Mouse (Mus musculus) hindbrain, embryonic 13.5 days (tissue): ENCODE data around the gene Ssr4. TPM values are rescaled to one million over a fixed set of nuclear protein-coding genes. Genes with fewer than 3 reads are reported as not detected.

Experiments
- ATAC-seq: fragments of 200-750 bp; cut with Nextera tagmentation; 2 replicates; pipeline ENCODE4 v1.8.0; 2017; ENCODE audit warnings: moderate TSS enrichment; ENCODE audit not compliant: low FRiP score
- H3K27ac ChIP-seq: fragments of 300-500 bp; sonication (generic); 2 replicates; pipeline ENCODE4 v1.5.1; 2015; ENCODE audit warnings: inconsistent platforms, mild to moderate bottlenecking, moderate library complexity
- H3K27me3 ChIP-seq: fragments of 300-500 bp; sonication (generic); 2 replicates; pipeline ENCODE4 v1.6.1; 2015; ENCODE audit warnings: mild to moderate bottlenecking, inconsistent platforms
- H3K36me3 ChIP-seq: fragments of 300-500 bp; sonication (generic); 2 replicates; pipeline ENCODE4 v1.6.1; 2015; ENCODE audit warnings: mild to moderate bottlenecking, inconsistent platforms
- H3K4me1 ChIP-seq: fragments of 300-500 bp; sonication (generic); replicated peaks from 2 replicates; pipeline ENCODE4 v1.6.1; 2015; ENCODE audit warnings: inconsistent platforms
- H3K4me2 ChIP-seq: fragments of 300-500 bp; sonication (generic); 2 replicates; pipeline ENCODE4 v1.6.1; 2015; ENCODE audit warnings: inconsistent platforms, mild to moderate bottlenecking, moderate library complexity
- H3K4me3 ChIP-seq: fragments of 300-500 bp; sonication (generic); 2 replicates; pipeline ENCODE4 v1.5.1; 2015; ENCODE audit warnings: mild to moderate bottlenecking, inconsistent platforms
- H3K9ac ChIP-seq: fragments of 300-500 bp; sonication (generic); 2 replicates; pipeline ENCODE4 v1.6.1; 2015; ENCODE audit warnings: mild to moderate bottlenecking, inconsistent platforms
- H3K9me3 ChIP-seq: fragments of 300-500 bp; sonication (generic); 2 replicates; pipeline ENCODE4 v1.6.1; 2016; ENCODE audit warnings: inconsistent platforms
- WGBS: fragments of 180-500 bp; shearing (Covaris S2); methylation state at CpG from one replicate; pipeline ENCODE4 v1.1.7; 2015; 5-methylcytosine and 5-hydroxymethylcytosine counted together
- polyA plus RNA-seq: library from polyadenylated mRNA; unstranded; fragments of >200 nt; fragmentation: Nextera tagmentation; extraction: Ambion mirVana; gene quantifications from 2 replicates; pipeline ENCODE4 v1.2.1, GENCODE M21; 2015

The Ssr4 gene
- polyA plus RNA-seq, 1 experiment from 2014 or later: 149 TPM

GRCm38 (mm10) chrX:73774802-73775483 lies 11.9 kb upstream of the Ssr4 start:
- Histone ChIP-seq H3K27ac (no peak overlapping the region), H3K4me3 (no peak overlapping the region), H3K27me3 (no peaks in the 10 kb centered on the region), H3K36me3 (peaks cover 34% of the 10 kb centered on the region), H3K4me2 (no peak overlapping the region), H3K4me1 (0 out of 2 replicates have a peak, but pooled peaks cover 3% of the 10 kb centered on the region), H3K9ac (no peak overlapping the region), H3K9me3 (no peaks in the 10 kb centered on the region)
- WGBS: 69% methylated on average over 10 of the region's 10 CpGs
- ATAC-seq: peak; percentile 50

DNA sequence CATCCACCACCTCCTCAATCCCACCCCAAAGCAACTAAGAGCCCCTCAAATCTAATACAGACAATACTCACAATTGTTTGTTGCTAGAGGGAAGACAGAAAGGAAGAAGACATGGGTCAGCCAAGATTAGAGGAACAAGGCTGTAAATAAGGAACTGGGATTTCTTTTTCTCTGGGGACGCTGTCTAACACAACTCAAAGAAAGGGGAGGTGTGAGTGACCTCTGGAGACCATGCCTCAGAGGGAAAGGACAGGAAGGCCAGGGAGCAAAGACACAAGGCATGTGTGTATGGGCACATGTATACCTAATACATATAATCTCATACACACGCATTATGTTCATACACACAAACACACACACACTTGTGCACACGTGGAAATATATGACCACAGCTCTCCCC lies 4.6 kb upstream of the Ssr4 start:
- Histone ChIP-seq H3K4me2 (no peak overlapping the region), H3K4me3 (no peak overlapping the region), H3K27me3 (no peaks in the 10 kb centered on the region), H3K9me3 (no peaks in the 10 kb centered on the region), H3K9ac (no peak overlapping the region), H3K4me1 (peaks cover 16% of the 10 kb centered on the region), H3K27ac (no peak overlapping the region), H3K36me3 (peaks cover 45% of the 10 kb centered on the region)
- WGBS: 84% methylated on average over 3 of the region's 3 CpGs
- no peak for ATAC-seq

- Histone ChIP-seq H3K4me1 (peaks cover 31% of the 10 kb centered on the region), H3K27me3 (no peaks in the 10 kb centered on the region), H3K4me2 (peak overlapping the region; percentile 64), H3K9me3 (no peaks in the 10 kb centered on the region), H3K36me3 (peaks cover 20% of the 10 kb centered on the region), H3K27ac (peak overlapping the region; percentile 89), H3K4me3 (peak overlapping the region; percentile 55), H3K9ac (peak overlapping the region; percentile 73)
- ATAC-seq: no peak
Observed at GRCm38 (mm10) chrX:73785666-73786065, 1.2 kb upstream of the Ssr4 start.

GRCm38 (mm10) chrX:73787225-73787558 lies 364 bp downstream of the Ssr4 start:
- peak overlapping the region; percentile 81 for H3K9ac ChIP-seq
- peak; percentile 40 for ATAC-seq
- peak overlapping the region; percentile 88 for H3K27ac ChIP-seq
- H3K4me3 ChIP-seq: peak overlapping the region; percentile 55
- H3K4me1 ChIP-seq: peaks cover 31% of the 10 kb centered on the region
- H3K9me3 ChIP-seq: no peaks in the 10 kb centered on the region
- H3K27me3 ChIP-seq: no peaks in the 10 kb centered on the region
- H3K36me3 ChIP-seq: peaks cover 17% of the 10 kb centered on the region
- peak overlapping the region; percentile 67 for H3K4me2 ChIP-seq
- WGBS: 21% methylated on average over 22 of the region's 22 CpGs

DNA sequence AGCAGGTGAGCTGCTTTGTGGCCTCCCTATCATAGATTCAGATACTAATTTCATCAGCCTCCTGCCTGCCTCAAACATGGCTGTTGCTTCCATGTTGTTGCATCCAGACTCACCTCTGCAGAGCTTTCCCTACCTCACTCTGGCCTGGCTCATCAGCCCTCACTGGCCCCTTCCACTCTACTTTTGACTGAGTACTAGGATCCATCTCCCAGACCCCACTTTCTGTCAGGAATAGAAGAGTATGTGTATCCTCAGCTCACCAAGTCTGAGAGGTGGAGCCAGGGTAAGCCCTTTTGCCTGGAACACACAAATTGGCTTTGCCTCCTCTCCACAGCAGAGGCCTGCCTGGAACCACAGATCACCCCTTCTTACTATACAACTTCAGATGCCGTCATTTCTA lies 1.7 kb downstream of the Ssr4 start:
- H3K27ac ChIP-seq: no peak overlapping the region
- H3K27me3 ChIP-seq: no peaks in the 10 kb centered on the region
- H3K36me3 ChIP-seq: peaks cover 17% of the 10 kb centered on the region
- WGBS: 90% methylated on average over 1 of the region's 1 CpGs
- 0 out of 2 replicates have a peak overlapping the region, but pooled peaks have one; percentile 55 for H3K4me3 ChIP-seq
- no peaks in the 10 kb centered on the region for H3K9me3 ChIP-seq
- peaks cover 31% of the 10 kb centered on the region for H3K4me1 ChIP-seq
- H3K9ac ChIP-seq: peak overlapping the region; percentile 81
- no peak for ATAC-seq
- H3K4me2 ChIP-seq: peak overlapping the region; percentile 67

- no peak overlapping the region for H3K9ac ChIP-seq
- no peak overlapping the region for H3K27ac ChIP-seq
- no peak overlapping the region for H3K4me3 ChIP-seq
- no peak overlapping the region for H3K4me2 ChIP-seq
- H3K36me3 ChIP-seq: peaks cover 38% of the 10 kb centered on the region
- H3K27me3 ChIP-seq: no peaks in the 10 kb centered on the region
- H3K4me1 ChIP-seq: peaks cover 11% of the 10 kb centered on the region
- H3K9me3 ChIP-seq: no peaks in the 10 kb centered on the region
- no peak for ATAC-seq
Observed at GRCm38 (mm10) chrX:73793039-73793438, 6.2 kb downstream of the Ssr4 start.

GRCm38 (mm10) chrX:73793505-73793904 lies 6.7 kb downstream of the Ssr4 start:
- no peak overlapping the region for H3K27ac ChIP-seq
- peaks cover 6% of the 10 kb centered on the region for H3K4me1 ChIP-seq
- peaks cover 38% of the 10 kb centered on the region for H3K36me3 ChIP-seq
- no peaks in the 10 kb centered on the region for H3K9me3 ChIP-seq
- H3K4me2 ChIP-seq: no peak overlapping the region
- WGBS: 36% methylated on average over 1 of the region's 1 CpGs
- no peak overlapping the region for H3K4me3 ChIP-seq
- H3K27me3 ChIP-seq: no peaks in the 10 kb centered on the region
- ATAC-seq: no peak
- H3K9ac ChIP-seq: no peak overlapping the region

DNA sequence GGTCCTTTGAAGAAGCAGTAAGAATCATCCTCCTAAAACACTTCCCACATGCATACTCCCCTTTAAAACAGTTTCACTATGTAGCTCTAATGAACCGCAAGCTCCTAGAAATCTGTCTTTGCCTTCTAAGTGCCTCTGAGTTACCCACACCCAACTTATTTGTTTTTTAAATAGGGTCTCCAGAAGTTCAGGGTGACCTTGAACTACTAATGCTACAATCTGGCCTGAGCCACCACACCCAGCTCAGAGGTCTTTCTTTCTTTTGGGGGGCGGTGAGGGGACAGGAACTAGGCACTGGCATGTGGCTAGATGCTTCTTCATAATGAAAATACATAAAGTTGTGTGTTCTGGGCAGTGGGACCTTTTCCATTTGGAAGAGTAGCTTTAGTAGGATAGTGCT lies 10.7 kb downstream of the Ssr4 start:
- 95% methylated on average over 2 of the region's 2 CpGs for WGBS
- no peak for ATAC-seq

GRCm38 (mm10) chrX:73798502-73798901 lies 11.7 kb downstream of the Ssr4 start:
- Histone ChIP-seq H3K9ac (no peak overlapping the region), H3K9me3 (no peaks in the 10 kb centered on the region), H3K4me1 (no peaks in the 10 kb centered on the region), H3K4me2 (no peak overlapping the region), H3K27ac (no peak overlapping the region), H3K4me3 (no peak overlapping the region), H3K36me3 (peaks cover 21% of the 10 kb centered on the region), H3K27me3 (no peaks in the 10 kb centered on the region)
- ATAC-seq: 0 out of 2 replicates have a peak, but pooled peaks have one; percentile 47
- 43% methylated on average over 9 of the region's 9 CpGs for WGBS

More for the DNA sequence above, 10.7 kb downstream of the Ssr4 start:
- Histone ChIP-seq H3K27ac (no peak overlapping the region), H3K9ac (no peak overlapping the region), H3K4me3 (no peak overlapping the region), H3K4me2 (no peak overlapping the region), H3K36me3 (peaks cover 21% of the 10 kb centered on the region), H3K4me1 (no peaks in the 10 kb centered on the region), H3K9me3 (no peaks in the 10 kb centered on the region), H3K27me3 (no peaks in the 10 kb centered on the region)

DNA sequence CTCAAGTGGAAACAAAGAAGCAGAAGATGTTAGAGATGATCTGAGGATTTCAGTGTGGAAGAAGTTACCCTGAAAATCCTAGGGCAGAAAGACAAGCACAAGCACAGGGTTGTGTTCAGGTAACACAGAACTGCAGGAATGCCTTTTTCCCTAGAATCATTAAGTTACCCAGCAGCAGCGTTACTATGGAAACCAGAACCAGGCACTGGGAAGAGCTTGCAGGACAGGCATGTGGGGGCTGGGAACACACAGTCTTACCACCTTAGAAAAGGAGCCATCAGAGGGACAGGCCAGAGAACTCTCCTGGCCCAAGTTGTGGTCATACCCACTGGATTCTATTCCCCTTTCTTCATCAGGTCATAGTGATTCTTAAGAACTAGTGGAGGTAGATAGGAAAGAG lies 19.0 kb downstream of the Ssr4 start:
- Histone ChIP-seq H3K9ac (no peak overlapping the region), H3K4me3 (no peak overlapping the region), H3K4me2 (no peak overlapping the region), H3K36me3 (no peaks in the 10 kb centered on the region), H3K27me3 (no peaks in the 10 kb centered on the region), H3K4me1 (peaks cover 9% of the 10 kb centered on the region), H3K27ac (peak overlapping the region; percentile 44; the same call in 1 of the 2 replicates), H3K9me3 (no peaks in the 10 kb centered on the region)
- ATAC-seq: 0 out of 2 replicates have a peak, but pooled peaks have one; percentile 52
- WGBS: 79% methylated on average over 1 of the region's 1 CpGs

DNA sequence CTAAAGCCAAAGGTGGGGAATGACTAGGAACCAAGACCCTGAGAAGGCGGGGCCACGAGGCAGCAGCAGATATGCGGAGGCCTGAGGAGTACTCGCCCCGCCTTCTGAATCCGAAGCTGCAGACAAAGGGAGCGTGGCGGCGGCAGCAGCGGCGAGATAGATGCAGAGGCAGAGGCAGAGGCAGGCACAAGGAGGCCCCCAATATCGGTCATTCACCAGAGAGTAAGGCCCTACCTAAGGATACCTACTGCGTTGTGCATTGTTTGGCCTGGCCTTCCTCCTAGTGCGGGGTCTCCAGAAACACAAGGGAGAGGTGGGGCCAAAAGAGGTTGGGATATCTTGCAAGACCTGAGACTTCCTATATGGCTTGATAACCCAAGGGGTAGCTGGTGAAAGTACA lies 28.2 kb downstream of the Ssr4 start:
- 11% methylated on average over 14 of the region's 14 CpGs for WGBS
- H3K4me1 ChIP-seq: 0 out of 2 replicates have a peak, but pooled peaks cover 3% of the 10 kb centered on the region
- peak overlapping the region; percentile 33 for H3K4me3 ChIP-seq
- peak overlapping the region; percentile 71 for H3K9ac ChIP-seq
- H3K27ac ChIP-seq: peak overlapping the region; percentile 88
- no peaks in the 10 kb centered on the region for H3K9me3 ChIP-seq
- no peaks in the 10 kb centered on the region for H3K36me3 ChIP-seq
- ATAC-seq: peak; percentile 88
- H3K27me3 ChIP-seq: no peaks in the 10 kb centered on the region
- peak overlapping the region; percentile 52 for H3K4me2 ChIP-seq

DNA sequence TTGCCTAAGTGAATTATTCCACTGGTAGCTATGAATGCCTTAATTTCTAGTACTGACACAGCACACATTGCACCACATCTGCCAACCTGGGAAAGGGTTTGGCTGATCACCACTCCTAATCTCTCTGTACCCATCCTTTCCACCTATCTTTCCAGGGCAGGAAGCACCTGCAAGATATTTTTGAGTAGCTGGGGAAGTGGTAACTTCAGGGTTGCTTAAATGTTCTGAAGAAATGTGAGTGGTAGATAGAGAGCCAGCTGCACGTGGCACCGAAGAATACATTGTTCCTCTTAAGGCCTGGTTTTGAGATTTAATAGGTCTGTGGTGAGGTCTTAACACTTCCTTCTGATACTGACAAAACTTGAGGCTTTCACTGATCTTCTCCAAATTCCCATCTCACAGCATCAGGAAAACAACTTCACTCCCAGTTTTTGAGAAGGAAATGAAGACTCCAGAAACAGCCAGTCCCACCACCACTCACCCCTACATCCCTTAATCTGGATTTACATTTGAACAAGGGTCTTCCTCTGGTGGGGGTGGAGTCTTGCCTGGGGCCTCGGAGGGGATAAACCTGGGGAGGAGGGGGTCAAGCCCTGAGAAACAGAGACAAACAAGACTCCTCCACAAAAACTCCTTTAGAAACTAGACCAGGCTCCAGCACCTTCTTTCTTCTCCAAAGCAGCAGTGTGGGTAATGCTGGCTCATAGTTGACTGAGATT lies 29.9 kb downstream of the Ssr4 start:
- no peaks in the 10 kb centered on the region for H3K27me3 ChIP-seq
- no peaks in the 10 kb centered on the region for H3K36me3 ChIP-seq
- no peak overlapping the region for H3K27ac ChIP-seq
- H3K4me1 ChIP-seq: peaks cover 8% of the 10 kb centered on the region
- no peak overlapping the region for H3K9ac ChIP-seq
- H3K4me3 ChIP-seq: no peak overlapping the region
- no peaks in the 10 kb centered on the region for H3K9me3 ChIP-seq
- H3K4me2 ChIP-seq: no peak overlapping the region
- WGBS: 45% methylated on average over 3 of the region's 3 CpGs
- ATAC-seq: no peak

- Histone ChIP-seq H3K36me3 (no peaks in the 10 kb centered on the region), H3K4me1 (peaks cover 18% of the 10 kb centered on the region), H3K9me3 (no peaks in the 10 kb centered on the region), H3K9ac (peak overlapping the region; percentile 83), H3K4me2 (peak overlapping the region; percentile 66), H3K4me3 (peak overlapping the region; percentile 59), H3K27me3 (no peaks in the 10 kb centered on the region), H3K27ac (no peak overlapping the region)
- WGBS: 17% methylated on average over 17 of the region's 17 CpGs
- ATAC-seq: peak; percentile 61
Observed at GRCm38 (mm10) chrX:73823747-73824146, 36.9 kb downstream of the Ssr4 start.
